Mouse (Mus musculus) intestine, embryonic 16.5 days (tissue): ENCODE results near the gene Cpt1c. TPM values are rescaled to one million over a fixed set of nuclear protein-coding genes. Genes with fewer than 3 reads are reported as not detected.

Source experiments
- ATAC-seq: fragments of 200-750 bp; cut with Nextera tagmentation; 2 replicates; pipeline ENCODE4 v1.8.0; 2017; ENCODE audit warnings: moderate TSS enrichment, moderate library complexity
- H3K27ac ChIP-seq: fragments of 300-500 bp; sonication (generic); 2 replicates; pipeline ENCODE4 v1.5.1; 2014; ENCODE audit warnings: mild to moderate bottlenecking, low read length
- H3K27me3 ChIP-seq: fragments of 300-500 bp; sonication (generic); replicated peaks from 2 replicates; pipeline ENCODE4 v1.6.1; 2014; ENCODE audit warnings: low read length, control low read depth, mixed read lengths; ENCODE audit not compliant: control insufficient read depth, insufficient read depth
- H3K36me3 ChIP-seq: fragments of 300-500 bp; sonication (generic); 2 replicates; pipeline ENCODE4 v1.6.1; 2014; ENCODE audit warnings: low read length, control low read depth; ENCODE audit not compliant: control insufficient read depth, insufficient read depth
- H3K4me1 ChIP-seq: fragments of 300-500 bp; sonication (generic); 2 replicates; pipeline ENCODE4 v1.6.1; 2014; ENCODE audit warnings: low read length, control low read depth, mixed read lengths; ENCODE audit not compliant: control insufficient read depth, insufficient read depth
- H3K4me2 ChIP-seq: fragments of 300-500 bp; sonication (generic); 2 replicates; pipeline ENCODE4 v1.6.1; 2014; ENCODE audit warnings: low read depth, low read length, control low read depth
- H3K4me3 ChIP-seq: fragments of 300-500 bp; sonication (generic); 2 replicates; pipeline ENCODE4 v1.5.1; 2014; ENCODE audit warnings: mild to moderate bottlenecking, low read length
- H3K9ac ChIP-seq: fragments of 300-500 bp; sonication (generic); 2 replicates; pipeline ENCODE4 v1.6.1; 2014; ENCODE audit warnings: low read depth, low read length
- H3K9me3 ChIP-seq: fragments of 300-500 bp; sonication (generic); 2 replicates; pipeline ENCODE4 v1.6.1; 2016; ENCODE audit warnings: low read length, control low read depth; ENCODE audit not compliant: control insufficient read depth
- WGBS: fragments of 180-500 bp; shearing (Covaris S2); extraction: QIAGEN DNeasy Blood & Tissue Kit; methylation state at CpG from one replicate; pipeline ENCODE4 v1.1.7; 2014; 5-methylcytosine and 5-hydroxymethylcytosine counted together
- polyA plus RNA-seq: library from polyadenylated mRNA; unstranded; fragments of >200 nt; fragmentation: Nextera tagmentation; extraction: Ambion mirVana; gene quantifications from 2 replicates; pipeline ENCODE4 v1.2.1, GENCODE M21; 2015

Cpt1c gene
- polyA plus RNA-seq, 1 experiment from 2014 or later = 14.0 TPM

- no peaks in the 10 kb centered on the region for H3K9me3 ChIP-seq
- WGBS = 95% methylated on average over 3 of the region's 3 CpGs
- no peak for ATAC-seq
- no peaks in the 10 kb centered on the region for H3K27me3 ChIP-seq
- peaks cover 20% of the 10 kb centered on the region for H3K4me1 ChIP-seq
- no peak overlapping the region for H3K4me3 ChIP-seq
- H3K9ac ChIP-seq = 0 out of 2 replicates have a peak overlapping the region, but pooled peaks have one; percentile 27
- H3K36me3 ChIP-seq = peaks cover 18% of the 10 kb centered on the region
- H3K4me2 ChIP-seq = no peak overlapping the region
- no peak overlapping the region for H3K27ac ChIP-seq
These were observed 39.4 kb upstream of the Cpt1c start for GRCm38 (mm10) chr7:45014096-45014451.

DNA sequence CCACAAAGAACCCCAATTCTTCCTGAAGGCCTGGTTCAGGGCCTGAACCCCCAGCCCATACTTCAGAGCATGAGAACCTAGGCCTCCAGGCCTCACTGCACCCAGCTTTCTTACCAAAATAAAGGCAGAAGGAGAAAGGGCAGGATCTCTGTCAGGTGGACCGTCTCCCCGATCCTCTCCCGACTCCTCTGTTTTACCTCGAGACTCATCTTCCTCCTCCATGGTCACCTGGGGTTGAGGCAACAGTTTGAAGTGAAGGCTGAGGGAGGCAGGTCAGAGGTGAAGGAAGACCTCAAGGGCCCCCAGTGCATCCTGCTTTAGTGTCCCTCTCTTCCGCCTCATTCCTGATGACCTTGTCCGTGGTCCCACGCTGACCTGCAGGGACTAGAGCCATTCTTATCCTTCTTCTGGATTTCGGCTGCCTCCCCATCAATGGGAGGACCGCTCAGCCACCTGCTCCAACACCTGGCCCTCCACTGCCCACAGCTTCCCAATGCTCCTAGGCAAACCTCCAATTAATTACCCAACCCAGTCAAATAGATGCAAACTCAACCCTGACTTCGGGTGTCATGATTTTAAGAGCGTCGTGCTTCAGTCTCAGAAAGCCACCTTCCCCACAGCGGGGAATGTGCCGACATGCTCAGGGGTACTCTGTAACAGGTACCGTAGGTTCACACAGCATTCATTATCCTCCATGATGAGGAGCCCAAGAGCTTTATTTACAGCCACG lies 38.9 kb upstream of the Cpt1c start:
- Histone ChIP-seq H3K36me3 (peaks cover 22% of the 10 kb centered on the region), H3K27me3 (no peaks in the 10 kb centered on the region), H3K4me1 (peaks cover 15% of the 10 kb centered on the region), H3K4me3 (no peak overlapping the region), H3K27ac (no peak overlapping the region), H3K4me2 (no peak overlapping the region), H3K9me3 (no peaks in the 10 kb centered on the region), H3K9ac (no peak overlapping the region)
- ATAC-seq = no peak
- WGBS = 93% methylated on average over 16 of the region's 16 CpGs

DNA sequence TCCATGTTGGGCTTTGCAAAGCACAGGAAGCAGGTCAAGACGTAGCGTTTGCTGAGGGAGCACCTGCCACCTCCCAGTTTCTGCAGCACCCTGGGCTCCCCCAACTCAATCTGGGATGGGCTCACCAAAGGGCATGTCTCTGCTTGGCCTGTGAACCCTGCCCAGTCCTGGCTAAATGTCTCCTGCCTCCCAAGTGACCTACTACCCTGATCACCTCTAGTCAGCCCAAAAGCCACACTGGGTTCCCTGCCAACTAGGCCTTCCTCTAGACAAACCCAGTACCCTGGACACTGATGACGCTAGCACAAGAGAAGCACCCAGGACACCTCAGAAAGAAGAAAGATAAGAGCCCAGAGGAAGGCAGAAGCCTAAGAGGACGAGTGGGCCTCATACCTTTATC lies 38.2 kb upstream of the Cpt1c start:
- Histone ChIP-seq H3K4me2 (no peak overlapping the region), H3K9ac (no peak overlapping the region), H3K4me1 (peaks cover 14% of the 10 kb centered on the region), H3K27ac (no peak overlapping the region), H3K4me3 (no peak overlapping the region), H3K27me3 (no peaks in the 10 kb centered on the region), H3K9me3 (no peaks in the 10 kb centered on the region), H3K36me3 (peaks cover 30% of the 10 kb centered on the region)
- ATAC-seq = no peak
- WGBS = 79% methylated on average over 4 of the region's 4 CpGs

- Histone ChIP-seq H3K4me1 (peaks cover 14% of the 10 kb centered on the region), H3K4me2 (no peak overlapping the region), H3K4me3 (no peak overlapping the region), H3K27ac (no peak overlapping the region), H3K9ac (no peak overlapping the region), H3K36me3 (peaks cover 35% of the 10 kb centered on the region), H3K9me3 (no peaks in the 10 kb centered on the region), H3K27me3 (no peaks in the 10 kb centered on the region)
- no peak for ATAC-seq
- 98% methylated on average over 6 of the region's 6 CpGs for WGBS
These were observed 37.4 kb upstream of the Cpt1c start for GRCm38 (mm10) chr7:45012011-45012410.

GRCm38 (mm10) chr7:45008411-45008810 lies 33.8 kb upstream of the Cpt1c start:
- H3K27ac ChIP-seq = no peak overlapping the region
- H3K9me3 ChIP-seq = no peaks in the 10 kb centered on the region
- ATAC-seq = no peak
- H3K4me2 ChIP-seq = no peak overlapping the region
- H3K36me3 ChIP-seq = peaks cover 61% of the 10 kb centered on the region
- H3K27me3 ChIP-seq = no peaks in the 10 kb centered on the region
- H3K4me3 ChIP-seq = no peak overlapping the region
- no peaks in the 10 kb centered on the region for H3K4me1 ChIP-seq
- 94% methylated on average over 19 of the region's 19 CpGs for WGBS
- H3K9ac ChIP-seq = no peak overlapping the region

DNA sequence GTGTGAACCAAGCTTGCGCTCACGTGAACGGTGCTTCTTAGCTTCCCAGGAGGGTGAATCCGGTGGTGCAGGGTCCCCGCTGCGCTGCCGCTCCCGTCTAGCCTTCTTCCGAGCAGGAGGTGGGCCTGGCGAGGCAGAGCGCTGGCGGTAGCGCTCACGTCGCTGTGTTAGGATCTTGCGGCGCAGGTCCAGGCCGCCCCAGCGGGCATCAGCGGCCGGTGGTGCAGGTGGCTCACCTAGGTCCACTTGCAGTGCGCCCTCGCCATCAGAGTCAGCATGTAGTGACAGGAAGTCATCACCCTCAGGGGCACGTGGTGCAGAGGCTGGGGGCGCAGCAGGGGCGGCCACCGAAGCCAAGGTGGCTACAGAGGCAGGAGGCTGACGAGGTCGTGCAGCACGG lies 33.2 kb upstream of the Cpt1c start:
- Histone ChIP-seq H3K4me2 (no peak overlapping the region), H3K4me1 (no peaks in the 10 kb centered on the region), H3K4me3 (no peak overlapping the region), H3K36me3 (peaks cover 65% of the 10 kb centered on the region), H3K9me3 (no peaks in the 10 kb centered on the region), H3K9ac (no peak overlapping the region), H3K27me3 (no peaks in the 10 kb centered on the region), H3K27ac (no peak overlapping the region)
- ATAC-seq = no peak
- 92% methylated on average over 30 of the region's 30 CpGs for WGBS

DNA sequence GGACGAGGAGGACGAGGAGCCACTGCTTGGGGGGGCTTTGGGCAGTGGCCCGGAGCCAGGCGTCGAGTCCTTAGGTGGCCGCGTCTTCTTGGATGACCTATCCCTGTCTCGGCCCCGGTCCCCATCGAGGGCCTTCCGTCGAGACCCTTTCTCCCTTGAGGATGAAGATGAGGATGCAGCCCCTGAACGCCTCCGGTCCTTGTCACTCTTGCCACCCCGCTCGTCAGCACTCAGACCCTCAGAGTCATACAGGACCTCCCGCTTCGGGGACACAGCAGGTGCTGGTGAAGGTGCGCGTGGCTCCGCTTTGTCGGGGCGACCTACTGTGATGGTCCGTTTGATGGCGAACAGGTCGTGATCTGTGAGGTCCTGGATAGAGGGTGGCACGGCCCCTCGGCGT lies 32.5 kb upstream of the Cpt1c start:
- Histone ChIP-seq H3K9me3 (no peaks in the 10 kb centered on the region), H3K4me3 (no peak overlapping the region), H3K4me1 (no peaks in the 10 kb centered on the region), H3K4me2 (no peak overlapping the region), H3K36me3 (peaks cover 66% of the 10 kb centered on the region), H3K27me3 (no peaks in the 10 kb centered on the region), H3K9ac (no peak overlapping the region), H3K27ac (no peak overlapping the region)
- no peak for ATAC-seq
- WGBS = 95% methylated on average over 29 of the region's 29 CpGs

- no peak overlapping the region for H3K4me3 ChIP-seq
- H3K27ac ChIP-seq = no peak overlapping the region
- H3K4me1 ChIP-seq = 0 out of 2 replicates have a peak, but pooled peaks cover 2% of the 10 kb centered on the region
- no peak overlapping the region for H3K9ac ChIP-seq
- peaks cover 65% of the 10 kb centered on the region for H3K36me3 ChIP-seq
- H3K4me2 ChIP-seq = no peak overlapping the region
- no peaks in the 10 kb centered on the region for H3K27me3 ChIP-seq
- ATAC-seq = no peak
- WGBS = 93% methylated on average over 12 of the region's 12 CpGs
- no peaks in the 10 kb centered on the region for H3K9me3 ChIP-seq
These were observed 31.9 kb upstream of the Cpt1c start for GRCm38 (mm10) chr7:45006503-45006902.

DNA sequence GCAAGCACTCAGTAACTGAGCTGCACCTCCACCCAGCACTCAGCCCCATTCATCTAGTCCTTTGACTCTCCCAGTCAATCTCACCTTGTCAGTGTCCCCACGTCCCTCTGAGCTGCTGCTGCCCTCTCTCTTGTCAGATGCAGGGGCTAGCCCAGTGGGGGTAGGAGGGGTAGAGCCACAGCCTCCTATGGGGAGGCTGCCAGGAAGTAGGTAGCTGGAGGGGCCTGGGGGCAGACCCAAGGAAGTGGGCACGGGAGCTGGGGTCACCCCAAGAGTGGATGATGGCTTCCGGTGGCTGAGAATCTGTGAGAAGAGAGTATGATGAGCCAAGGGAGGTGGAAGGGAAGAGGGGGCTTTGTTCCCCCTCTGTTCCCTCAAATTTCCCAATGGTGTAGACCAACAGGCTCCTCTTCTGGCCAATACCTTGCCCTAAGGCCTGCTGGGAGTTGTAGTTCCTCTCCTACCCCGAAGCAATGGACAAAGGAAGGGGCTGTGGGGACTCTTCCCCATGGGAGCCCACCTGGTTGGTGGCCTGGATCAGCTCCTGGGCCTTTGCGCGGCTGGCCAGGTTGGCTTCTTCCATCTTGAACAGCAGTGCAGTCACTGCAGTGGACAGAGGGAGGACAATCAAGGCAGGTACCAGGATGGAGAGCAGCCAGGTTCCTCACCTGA lies 30.8 kb upstream of the Cpt1c start:
- no peak for ATAC-seq
- H3K27me3 ChIP-seq = no peaks in the 10 kb centered on the region
- H3K9ac ChIP-seq = no peak overlapping the region
- no peak overlapping the region for H3K4me2 ChIP-seq
- H3K4me3 ChIP-seq = no peak overlapping the region
- no peaks in the 10 kb centered on the region for H3K9me3 ChIP-seq
- peaks cover 72% of the 10 kb centered on the region for H3K36me3 ChIP-seq
- WGBS = 87% methylated on average over 6 of the region's 6 CpGs
- peaks cover 10% of the 10 kb centered on the region; the same call in 1 of the 2 replicates for H3K4me1 ChIP-seq
- no peak overlapping the region for H3K27ac ChIP-seq
